Mouse (Mus musculus) liver (tissue): Measurements from ENCODE around the gene Btbd9.

Source experiments
- DNase-seq: peaks from one replicate; pipeline ENCODE4 v3.0.0-alpha.2; 2020; ENCODE audit warnings: mixed read lengths

The Btbd9 gene

GRCm38 (mm10) chr17:30597786-30598185 is 21.5 kb upstream of the Btbd9 start:
- no peak for DNase-seq

- DNase-seq: no peak
Observed at GRCm38 (mm10) chr17:30594846-30595245, 18.6 kb upstream of the Btbd9 start.

- no peak for DNase-seq
Observed at GRCm38 (mm10) chr17:30594407-30594806, 18.1 kb upstream of the Btbd9 start.

GRCm38 (mm10) chr17:30590417-30591198 is 14.3 kb upstream of the Btbd9 start:
- DNase-seq: no peak

GRCm38 (mm10) chr17:30583258-30584001 is 7.1 kb upstream of the Btbd9 start:
- no peak for DNase-seq

GRCm38 (mm10) chr17:30582313-30582712 is 6.0 kb upstream of the Btbd9 start:
- DNase-seq: no peak

- no peak for DNase-seq
Observed at GRCm38 (mm10) chr17:30581201-30581600, 4.9 kb upstream of the Btbd9 start.

GRCm38 (mm10) chr17:30580781-30581180 is 4.5 kb upstream of the Btbd9 start:
- DNase-seq: no peak

- no peak for DNase-seq
Observed at GRCm38 (mm10) chr17:30576946-30577345, 658 bp upstream of the Btbd9 start.

- DNase-seq: peak; percentile 42
Observed at GRCm38 (mm10) chr17:30575121-30575904, 975 bp downstream of the Btbd9 start.

GRCm38 (mm10) chr17:30574783-30575075 is 1.6 kb downstream of the Btbd9 start:
- no peak for DNase-seq

- DNase-seq: no peak
Observed at GRCm38 (mm10) chr17:30573990-30574782, 2.1 kb downstream of the Btbd9 start.

GRCm38 (mm10) chr17:30570971-30571370 is 5.3 kb downstream of the Btbd9 start:
- no peak for DNase-seq

- DNase-seq: peak; percentile 49
Observed at GRCm38 (mm10) chr17:30570173-30570572, 6.1 kb downstream of the Btbd9 start.

GRCm38 (mm10) chr17:30568473-30568872 is 7.8 kb downstream of the Btbd9 start:
- DNase-seq: no peak

- no peak for DNase-seq
Observed at GRCm38 (mm10) chr17:30564971-30565370, 11.3 kb downstream of the Btbd9 start.

GRCm38 (mm10) chr17:30564407-30564806 is 11.9 kb downstream of the Btbd9 start:
- no peak for DNase-seq

GRCm38 (mm10) chr17:30563484-30564075 is 12.7 kb downstream of the Btbd9 start:
- DNase-seq: no peak

GRCm38 (mm10) chr17:30562770-30563169 is 13.5 kb downstream of the Btbd9 start:
- no peak for DNase-seq

- DNase-seq: peak; percentile 73
Observed at GRCm38 (mm10) chr17:30559536-30559935, 16.8 kb downstream of the Btbd9 start.

GRCm38 (mm10) chr17:30558623-30559022 is 17.7 kb downstream of the Btbd9 start:
- no peak for DNase-seq

- DNase-seq: no peak
Observed at GRCm38 (mm10) chr17:30556512-30556911, 19.8 kb downstream of the Btbd9 start.
